Mouse (Mus musculus): ENCODE measurements around the gene Arl4d. TPM values are rescaled to one million over a fixed set of nuclear protein-coding genes. Genes with fewer than 3 reads are reported as not detected.
"Not testable (repeated sequence)": the region's sequence is repeated elsewhere in the genome, so short reads cannot be mapped to it uniquely, and the experiment has no call there.

Gene Arl4d
- polyA plus RNA-seq, 1 experiment: 10.2 TPM

- H3K4me1 ChIP-seq (ENCODE audit: control insufficient read depth, insufficient read depth, low read length): peaks cover 7% of the 10 kb centered on the region
These were observed 22.4 kb upstream of the Arl4d start for GRCm38 (mm10) chr11:101642931-101643330.

GRCm38 (mm10) chr11:101644591-101644990 lies 20.8 kb upstream of the Arl4d start:
- TF ChIP-seq POLR2A (IDR thresholded peaks at IDR 0.05; ENCODE audit: control insufficient read depth, low read depth, low read length): no peak
- TF ChIP-seq CTCF (IDR thresholded peaks at IDR 0.05; ENCODE audit: control insufficient read depth, insufficient read depth, insufficient replicate concordance, low read depth, low read length): no peak
- Histone ChIP-seq H3K4me3 (ENCODE audit: control insufficient read depth, low read depth, low read length) (no peak overlapping the region), H3K36me3 (ENCODE audit: control insufficient read depth, insufficient read depth, low read length) (no peaks in the 10 kb centered on the region), H3K27ac (ENCODE audit: control insufficient read depth, insufficient read depth, low read depth, low read length) (no peak overlapping the region), H3K27me3 (ENCODE audit: control insufficient read depth, insufficient read depth, low read length) (no peaks in the 10 kb centered on the region), H3K4me1 (ENCODE audit: control insufficient read depth, insufficient read depth, low read length) (peaks cover 7% of the 10 kb centered on the region)

More at GRCm38 (mm10) chr11:101642931-101643330, 22.4 kb upstream of the Arl4d start:
- H3K27ac ChIP-seq (ENCODE audit: control insufficient read depth, insufficient read depth, low read depth, low read length): no peak overlapping the region
- TF ChIP-seq CTCF (IDR thresholded peaks at IDR 0.05; ENCODE audit: control insufficient read depth, insufficient read depth, insufficient replicate concordance, low read depth, low read length): no peak
- TF ChIP-seq POLR2A (IDR thresholded peaks at IDR 0.05; ENCODE audit: control insufficient read depth, low read depth, low read length): no peak
- no peaks in the 10 kb centered on the region for H3K36me3 ChIP-seq (ENCODE audit: control insufficient read depth, insufficient read depth, low read length)
- no peak overlapping the region for H3K4me3 ChIP-seq (ENCODE audit: control insufficient read depth, low read depth, low read length)
- no peaks in the 10 kb centered on the region for H3K27me3 ChIP-seq (ENCODE audit: control insufficient read depth, insufficient read depth, low read length)

GRCm38 (mm10) chr11:101645043-101645410 lies 20.3 kb upstream of the Arl4d start:
- H3K27ac ChIP-seq (ENCODE audit: control insufficient read depth, insufficient read depth, low read depth, low read length); H3K27me3 ChIP-seq (ENCODE audit: control insufficient read depth, insufficient read depth, low read length); H3K4me3 ChIP-seq (ENCODE audit: control insufficient read depth, low read depth, low read length); H3K36me3 ChIP-seq (ENCODE audit: control insufficient read depth, insufficient read depth, low read length); H3K4me1 ChIP-seq (ENCODE audit: control insufficient read depth, insufficient read depth, low read length): not testable (repeated sequence)

GRCm38 (mm10) chr11:101645411-101646282 lies 19.7 kb upstream of the Arl4d start:
- H3K27ac ChIP-seq (ENCODE audit: control insufficient read depth, insufficient read depth, low read depth, low read length): peak overlapping the region; percentile 88
- H3K27me3 ChIP-seq (ENCODE audit: control insufficient read depth, insufficient read depth, low read length); H3K4me1 ChIP-seq (ENCODE audit: control insufficient read depth, insufficient read depth, low read length); H3K36me3 ChIP-seq (ENCODE audit: control insufficient read depth, insufficient read depth, low read length): not testable (repeated sequence)
- peak overlapping the region; percentile 70 for H3K4me3 ChIP-seq (ENCODE audit: control insufficient read depth, low read depth, low read length)

- H3K27ac ChIP-seq (ENCODE audit: control insufficient read depth, insufficient read depth, low read depth, low read length): peak overlapping the region; percentile 88
- peak overlapping the region; percentile 70 for H3K4me3 ChIP-seq (ENCODE audit: control insufficient read depth, low read depth, low read length)
- not testable (repeated sequence) for H3K4me1 ChIP-seq (ENCODE audit: control insufficient read depth, insufficient read depth, low read length); H3K36me3 ChIP-seq (ENCODE audit: control insufficient read depth, insufficient read depth, low read length); H3K27me3 ChIP-seq (ENCODE audit: control insufficient read depth, insufficient read depth, low read length)
These were observed 19.0 kb upstream of the Arl4d start for GRCm38 (mm10) chr11:101646283-101646794.

- H3K36me3 ChIP-seq (ENCODE audit: control insufficient read depth, insufficient read depth, low read length); H3K4me1 ChIP-seq (ENCODE audit: control insufficient read depth, insufficient read depth, low read length); H3K27me3 ChIP-seq (ENCODE audit: control insufficient read depth, insufficient read depth, low read length); H3K4me3 ChIP-seq (ENCODE audit: control insufficient read depth, low read depth, low read length); H3K27ac ChIP-seq (ENCODE audit: control insufficient read depth, insufficient read depth, low read depth, low read length): not testable (repeated sequence)
These were observed 18.2 kb upstream of the Arl4d start for GRCm38 (mm10) chr11:101647093-101647492.

DNA sequence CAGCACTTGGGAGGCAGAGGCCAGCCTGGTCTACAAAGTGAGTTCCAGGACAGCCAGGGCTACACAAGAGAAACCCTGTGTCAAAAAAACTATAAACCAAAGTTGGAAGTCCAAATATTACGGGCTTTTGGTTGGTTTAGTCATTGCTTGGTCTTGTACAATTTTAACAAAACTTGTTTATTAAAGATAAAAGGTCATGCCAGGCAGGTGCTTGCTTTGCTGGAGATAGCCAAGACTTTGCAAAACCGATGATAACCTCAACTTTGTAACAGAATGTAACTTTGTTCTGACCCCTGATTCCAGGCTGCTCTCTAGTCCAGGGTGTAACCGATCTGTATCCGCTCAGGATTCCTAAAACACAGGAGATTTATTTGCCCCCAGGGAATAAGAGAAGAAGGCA lies 9.0 kb upstream of the Arl4d start:
- TF ChIP-seq POLR2A (IDR thresholded peaks at IDR 0.05; ENCODE audit: control insufficient read depth, low read depth, low read length): no peak
- TF ChIP-seq CTCF (IDR thresholded peaks at IDR 0.05; ENCODE audit: control insufficient read depth, insufficient read depth, insufficient replicate concordance, low read depth, low read length): no peak
- Histone ChIP-seq H3K4me3 (ENCODE audit: control insufficient read depth, low read depth, low read length) (no peak overlapping the region), H3K27me3 (ENCODE audit: control insufficient read depth, insufficient read depth, low read length) (no peaks in the 10 kb centered on the region), H3K4me1 (ENCODE audit: control insufficient read depth, insufficient read depth, low read length) (peaks cover 8% of the 10 kb centered on the region), H3K36me3 (ENCODE audit: control insufficient read depth, insufficient read depth, low read length) (no peaks in the 10 kb centered on the region), H3K27ac (ENCODE audit: control insufficient read depth, insufficient read depth, low read depth, low read length) (no peak overlapping the region)

DNA sequence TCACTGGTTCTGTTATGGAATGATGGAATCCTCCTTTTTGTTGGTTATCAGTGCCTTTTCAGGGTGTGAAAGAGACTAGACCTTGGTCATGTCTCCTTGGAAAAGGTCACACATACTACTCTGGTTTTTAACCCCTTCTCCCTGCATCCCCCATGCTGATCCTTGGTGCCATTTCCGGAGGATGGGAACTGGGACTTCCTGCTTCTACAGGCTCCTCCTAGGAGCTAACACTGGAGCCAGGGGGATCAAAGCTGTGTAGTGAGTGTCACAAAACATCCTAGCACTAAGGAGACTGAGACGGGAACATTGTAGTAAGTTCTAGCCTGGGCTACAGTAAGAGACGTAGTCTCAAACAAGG lies 7.8 kb upstream of the Arl4d start:
- TF ChIP-seq CTCF (IDR thresholded peaks at IDR 0.05; ENCODE audit: control insufficient read depth, insufficient read depth, insufficient replicate concordance, low read depth, low read length) (no peak), POLR2A (IDR thresholded peaks at IDR 0.05; ENCODE audit: control insufficient read depth, low read depth, low read length) (no peak)
- H3K4me1 ChIP-seq (ENCODE audit: control insufficient read depth, insufficient read depth, low read length): peaks cover 8% of the 10 kb centered on the region
- no peaks in the 10 kb centered on the region for H3K36me3 ChIP-seq (ENCODE audit: control insufficient read depth, insufficient read depth, low read length)
- H3K27me3 ChIP-seq (ENCODE audit: control insufficient read depth, insufficient read depth, low read length): no peaks in the 10 kb centered on the region
- H3K27ac ChIP-seq (ENCODE audit: control insufficient read depth, insufficient read depth, low read depth, low read length): peak overlapping the region; percentile 94
- H3K4me3 ChIP-seq (ENCODE audit: control insufficient read depth, low read depth, low read length): peak overlapping the region; percentile 32
